Mouse (Mus musculus): Measurements from ENCODE around the gene Cmbl. TPM values are rescaled to one million over a fixed set of nuclear protein-coding genes. Genes with fewer than 3 reads are reported as not detected.

Cmbl gene
- polyA plus RNA-seq, 1 experiment from 2014 or later: 17.3 TPM

- no peak overlapping the region for H3K9ac ChIP-seq
- WGBS: 66% methylated on average over 1 of the region's 1 CpGs
- H3K27ac ChIP-seq: no peak overlapping the region
- no peak overlapping the region for H3K4me3 ChIP-seq (replicated peaks)
- H3K9me3 ChIP-seq: no peaks in the 10 kb centered on the region
- no peaks in the 10 kb centered on the region for H3K36me3 ChIP-seq
- no peak overlapping the region for H3K4me2 ChIP-seq
- H3K4me1 ChIP-seq: peaks cover 12% of the 10 kb centered on the region
- no peak for ATAC-seq (ENCODE audit: insufficient read depth, low FRiP score, low read depth)
- no peaks in the 10 kb centered on the region for H3K27me3 ChIP-seq (replicated peaks)
Observed at GRCm38 (mm10) chr15:31545058-31545457, 20.1 kb upstream of the Cmbl start.

DNA sequence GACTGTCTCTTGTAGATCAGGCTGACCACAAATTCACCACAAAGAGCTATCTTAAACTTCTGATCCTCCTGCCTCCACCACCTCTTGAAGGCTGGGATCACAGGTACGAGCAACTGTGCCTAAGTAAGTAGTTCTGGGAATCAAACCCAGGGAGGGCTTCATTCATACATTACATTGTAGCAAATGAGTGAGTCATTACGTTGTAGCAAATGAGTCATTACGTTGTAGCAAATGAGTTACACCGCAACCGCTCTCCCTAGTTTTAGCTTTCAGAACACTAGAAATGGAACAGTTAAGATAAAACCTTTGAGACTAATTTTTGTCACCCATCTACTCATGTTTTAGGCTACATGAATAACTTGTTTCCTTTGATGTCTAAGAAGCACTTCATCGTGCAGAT, 18.9 kb upstream of the Cmbl start:
- WGBS: 81% methylated on average over 6 of the region's 6 CpGs
- no peak overlapping the region for H3K4me2 ChIP-seq
- H3K4me3 ChIP-seq (replicated peaks): no peak overlapping the region
- H3K36me3 ChIP-seq: no peaks in the 10 kb centered on the region
- no peak overlapping the region for H3K9ac ChIP-seq
- H3K27me3 ChIP-seq (replicated peaks): no peaks in the 10 kb centered on the region
- no peaks in the 10 kb centered on the region for H3K9me3 ChIP-seq
- peaks cover 9% of the 10 kb centered on the region for H3K4me1 ChIP-seq
- no peak overlapping the region for H3K27ac ChIP-seq
- ATAC-seq (ENCODE audit: insufficient read depth, low FRiP score, low read depth): no peak

- Histone ChIP-seq H3K27ac (no peak overlapping the region), H3K27me3 (replicated peaks) (no peaks in the 10 kb centered on the region), H3K4me1 (peaks cover 5% of the 10 kb centered on the region), H3K4me3 (replicated peaks) (no peak overlapping the region), H3K9ac (no peak overlapping the region), H3K36me3 (no peaks in the 10 kb centered on the region), H3K4me2 (no peak overlapping the region), H3K9me3 (no peaks in the 10 kb centered on the region)
- 63% methylated on average over 5 of the region's 5 CpGs for WGBS
- ATAC-seq (ENCODE audit: insufficient read depth, low FRiP score, low read depth): no peak
Observed at GRCm38 (mm10) chr15:31547421-31547820, 17.8 kb upstream of the Cmbl start.

- Histone ChIP-seq H3K4me1 (no peaks in the 10 kb centered on the region), H3K9ac (no peak overlapping the region), H3K36me3 (no peaks in the 10 kb centered on the region), H3K4me2 (no peak overlapping the region), H3K27ac (no peak overlapping the region), H3K27me3 (replicated peaks) (no peaks in the 10 kb centered on the region), H3K4me3 (replicated peaks) (no peak overlapping the region), H3K9me3 (no peaks in the 10 kb centered on the region)
- ATAC-seq (ENCODE audit: insufficient read depth, low FRiP score, low read depth): no peak
- WGBS: 70% methylated on average over 4 of the region's 4 CpGs
Observed at GRCm38 (mm10) chr15:31550381-31550780, 14.8 kb upstream of the Cmbl start.

DNA sequence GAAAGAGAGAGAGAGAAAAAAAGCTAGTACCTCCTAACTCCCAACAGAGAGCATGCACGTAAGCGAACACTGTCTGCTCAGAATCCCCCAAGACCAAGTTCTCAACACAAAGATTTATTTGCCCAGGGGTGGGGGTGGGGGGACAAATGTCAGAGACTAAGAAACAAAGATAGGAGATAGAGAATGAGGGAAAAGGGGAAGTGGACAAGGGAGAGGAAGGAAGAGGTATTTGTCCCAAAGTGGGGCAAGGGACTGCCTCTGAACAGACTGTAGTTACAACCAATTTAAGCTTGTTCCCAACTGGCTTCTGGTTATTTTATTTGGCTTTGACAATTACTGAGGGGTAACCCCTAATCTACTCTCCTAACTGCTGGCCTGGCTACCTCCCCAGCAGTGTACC, 10.3 kb upstream of the Cmbl start:
- Histone ChIP-seq H3K4me1 (no peaks in the 10 kb centered on the region), H3K9me3 (no peaks in the 10 kb centered on the region), H3K27ac (no peak overlapping the region), H3K9ac (no peak overlapping the region), H3K4me3 (replicated peaks) (no peak overlapping the region), H3K36me3 (no peaks in the 10 kb centered on the region), H3K4me2 (no peak overlapping the region), H3K27me3 (replicated peaks) (no peaks in the 10 kb centered on the region)
- WGBS: 67% methylated on average over 2 of the region's 2 CpGs
- no peak for ATAC-seq (ENCODE audit: insufficient read depth, low FRiP score, low read depth)

- H3K27ac ChIP-seq: no peak overlapping the region
- H3K4me3 ChIP-seq (replicated peaks): no peak overlapping the region
- no peaks in the 10 kb centered on the region for H3K27me3 ChIP-seq (replicated peaks)
- H3K4me2 ChIP-seq: no peak overlapping the region
- ATAC-seq (ENCODE audit: insufficient read depth, low FRiP score, low read depth): no peak
- 0 out of 2 replicates have a peak, but pooled peaks cover 7% of the 10 kb centered on the region for H3K4me1 ChIP-seq
- H3K36me3 ChIP-seq: no peaks in the 10 kb centered on the region
- WGBS: 84% methylated on average over 6 of the region's 6 CpGs
- no peak overlapping the region for H3K9ac ChIP-seq
- H3K9me3 ChIP-seq: no peaks in the 10 kb centered on the region
Observed at GRCm38 (mm10) chr15:31561390-31561789, 3.8 kb upstream of the Cmbl start.

GRCm38 (mm10) chr15:31561976-31562375, 3.2 kb upstream of the Cmbl start:
- H3K27me3 ChIP-seq (replicated peaks): no peaks in the 10 kb centered on the region
- ATAC-seq (ENCODE audit: insufficient read depth, low FRiP score, low read depth): no peak
- 0 out of 2 replicates have a peak, but pooled peaks cover 7% of the 10 kb centered on the region for H3K4me1 ChIP-seq
- WGBS: 97% methylated on average over 4 of the region's 4 CpGs
- no peaks in the 10 kb centered on the region for H3K36me3 ChIP-seq
- no peak overlapping the region for H3K4me3 ChIP-seq (replicated peaks)
- H3K9ac ChIP-seq: no peak overlapping the region
- H3K4me2 ChIP-seq: no peak overlapping the region
- H3K9me3 ChIP-seq: no peaks in the 10 kb centered on the region
- H3K27ac ChIP-seq: no peak overlapping the region

GRCm38 (mm10) chr15:31562847-31563246, 2.3 kb upstream of the Cmbl start:
- WGBS: 74% methylated on average over 8 of the region's 8 CpGs
- Histone ChIP-seq H3K36me3 (no peaks in the 10 kb centered on the region), H3K4me1 (peaks cover 7% of the 10 kb centered on the region; the same call in 1 of the 2 replicates), H3K9me3 (no peaks in the 10 kb centered on the region), H3K27me3 (replicated peaks) (no peaks in the 10 kb centered on the region), H3K4me3 (replicated peaks) (no peak overlapping the region), H3K4me2 (no peak overlapping the region), H3K27ac (no peak overlapping the region), H3K9ac (no peak overlapping the region)
- no peak for ATAC-seq (ENCODE audit: insufficient read depth, low FRiP score, low read depth)

DNA sequence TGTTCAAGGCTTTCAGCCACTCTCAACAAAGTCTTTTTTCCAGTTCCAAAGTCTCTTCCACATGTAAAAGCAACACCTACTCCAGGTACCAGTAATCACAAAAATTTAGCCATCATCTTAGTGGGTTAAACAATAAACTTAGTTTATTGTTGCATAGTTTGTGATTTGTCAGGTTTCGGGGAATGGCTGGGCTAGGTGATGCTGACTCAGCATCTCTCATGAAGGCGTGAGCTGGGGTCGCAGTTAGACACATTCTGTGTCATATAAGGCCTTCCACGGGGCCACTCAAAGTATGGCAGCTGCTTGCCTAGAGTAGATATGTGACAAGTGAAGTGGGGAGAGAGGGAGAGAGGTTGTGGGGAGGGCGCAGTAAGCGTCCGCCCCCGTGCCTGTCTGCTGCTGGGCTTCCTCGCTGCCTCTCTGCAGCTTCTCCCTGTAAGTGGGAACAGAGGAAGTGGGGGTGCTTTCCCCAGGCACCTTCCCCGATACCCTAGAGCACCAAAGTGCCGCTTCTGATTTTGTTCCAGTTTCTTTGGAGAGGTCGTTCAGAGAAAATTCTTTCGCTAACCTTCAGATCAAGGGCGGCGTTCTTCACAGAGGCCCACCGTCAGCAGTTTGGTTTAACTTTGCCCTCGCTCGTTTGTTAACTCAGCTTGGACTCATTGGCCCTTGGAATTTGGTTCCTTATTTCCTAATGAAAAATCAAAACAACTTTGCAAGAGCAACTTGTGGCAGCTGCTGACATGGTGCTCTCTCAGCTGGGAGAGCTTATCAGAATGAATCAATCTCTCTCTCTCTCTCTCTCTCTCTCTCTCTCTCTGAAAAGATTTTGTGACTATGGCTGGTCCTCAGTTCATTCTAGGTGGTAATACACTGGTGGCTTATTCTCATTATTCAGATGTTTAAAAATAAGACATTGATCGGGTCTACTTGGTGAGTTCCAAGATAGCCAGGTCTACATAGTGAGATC, 1.3 kb upstream of the Cmbl start:
- Histone ChIP-seq H3K27ac (no peak overlapping the region), H3K4me1 (peaks cover 13% of the 10 kb centered on the region), H3K27me3 (replicated peaks) (no peaks in the 10 kb centered on the region), H3K9ac (no peak overlapping the region), H3K36me3 (no peaks in the 10 kb centered on the region), H3K4me3 (replicated peaks) (no peak overlapping the region), H3K4me2 (peak overlapping the region; percentile 30), H3K9me3 (no peaks in the 10 kb centered on the region)
- WGBS: 42% methylated on average over 19 of the region's 19 CpGs
- ATAC-seq (ENCODE audit: insufficient read depth, low FRiP score, low read depth): no peak

DNA sequence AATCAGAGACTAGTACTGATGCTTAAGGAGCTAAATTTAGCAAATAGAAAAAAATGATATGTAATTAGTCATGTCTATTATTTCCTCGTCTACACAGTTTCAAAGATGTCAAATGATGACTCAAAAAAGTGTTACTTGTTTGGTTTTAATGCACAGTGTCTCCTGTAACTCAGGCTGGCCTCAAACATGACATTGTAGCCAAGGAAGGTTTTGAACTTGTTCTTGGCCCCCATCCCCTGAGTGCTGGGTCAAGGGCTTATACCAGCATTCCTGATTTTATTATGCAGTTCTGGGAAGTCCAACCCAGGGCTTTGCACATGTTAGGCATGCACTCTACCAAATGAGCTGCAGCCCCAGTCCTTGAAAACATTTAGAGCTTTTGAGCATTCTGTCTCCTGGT, 597 bp downstream of the Cmbl start:
- Histone ChIP-seq H3K4me1 (peaks cover 20% of the 10 kb centered on the region), H3K36me3 (no peaks in the 10 kb centered on the region), H3K4me3 (replicated peaks) (no peak overlapping the region), H3K4me2 (no peak overlapping the region), H3K9me3 (no peaks in the 10 kb centered on the region), H3K27ac (no peak overlapping the region), H3K27me3 (replicated peaks) (no peaks in the 10 kb centered on the region), H3K9ac (no peak overlapping the region)
- no peak for ATAC-seq (ENCODE audit: insufficient read depth, low FRiP score, low read depth)
- 49% methylated on average over 1 of the region's 1 CpGs for WGBS

DNA sequence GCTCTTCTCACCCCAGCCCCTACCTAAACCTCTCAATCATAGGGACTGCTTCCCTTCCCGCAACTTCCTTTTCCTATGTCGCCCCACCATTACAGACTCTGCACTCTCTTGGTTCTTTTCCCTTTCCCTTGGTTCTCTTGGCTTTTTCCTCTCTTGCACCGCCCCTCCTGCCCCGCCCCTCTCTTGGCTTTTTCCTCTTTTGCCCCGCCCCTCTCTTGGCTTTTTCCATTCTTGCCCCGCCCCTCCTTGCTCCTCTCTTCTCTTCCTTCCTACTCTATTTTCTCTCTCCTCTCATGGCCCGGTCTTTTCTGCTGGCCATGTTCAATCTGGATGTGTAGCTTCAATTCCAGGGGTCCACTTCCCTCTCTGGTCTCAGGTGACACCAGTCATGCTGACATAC, 2.2 kb downstream of the Cmbl start:
- no peaks in the 10 kb centered on the region for H3K27me3 ChIP-seq (replicated peaks)
- H3K27ac ChIP-seq: no peak overlapping the region
- peaks cover 20% of the 10 kb centered on the region for H3K4me1 ChIP-seq
- no peak overlapping the region for H3K4me2 ChIP-seq
- H3K36me3 ChIP-seq: no peaks in the 10 kb centered on the region
- no peaks in the 10 kb centered on the region for H3K9me3 ChIP-seq
- H3K4me3 ChIP-seq (replicated peaks): no peak overlapping the region
- WGBS: 73% methylated on average over 7 of the region's 7 CpGs
- H3K9ac ChIP-seq: no peak overlapping the region
- ATAC-seq (ENCODE audit: insufficient read depth, low FRiP score, low read depth): no peak

DNA sequence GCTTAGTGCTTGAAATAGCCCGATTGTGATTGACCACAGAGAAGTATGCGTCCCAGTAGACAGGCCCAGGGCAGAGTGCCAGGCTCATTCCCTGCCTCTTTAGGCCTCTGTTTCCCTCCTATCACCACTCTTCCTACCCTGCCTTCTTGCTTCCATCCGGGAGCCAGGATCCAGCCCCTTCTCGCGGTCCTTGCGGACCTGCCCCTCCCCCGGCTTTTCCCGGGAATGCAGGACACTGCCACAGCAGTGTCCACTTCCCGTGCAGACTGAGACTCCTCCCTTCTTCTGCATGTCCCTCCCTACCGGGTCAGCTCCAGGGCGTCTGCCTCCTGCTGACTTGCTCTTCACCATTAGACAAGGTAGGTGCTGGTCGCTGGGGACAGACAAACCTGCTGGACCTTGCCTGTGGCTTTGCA, 3.4 kb downstream of the Cmbl start:
- Histone ChIP-seq H3K4me1 (peaks cover 17% of the 10 kb centered on the region), H3K9ac (no peak overlapping the region), H3K36me3 (no peaks in the 10 kb centered on the region), H3K27me3 (replicated peaks) (no peaks in the 10 kb centered on the region), H3K4me2 (peak overlapping the region; percentile 39), H3K4me3 (replicated peaks) (no peak overlapping the region), H3K27ac (peak overlapping the region; percentile 80; the same call in 1 of the 2 replicates), H3K9me3 (no peaks in the 10 kb centered on the region)
- WGBS: 13% methylated on average over 12 of the region's 12 CpGs
- peak; percentile 61; the same call in 1 of the 2 replicates for ATAC-seq (ENCODE audit: insufficient read depth, low FRiP score, low read depth)

Data from stomach, embryonic 15.5 days (tissue).